Mouse (Mus musculus): ENCODE data around the gene Fbf1. TPM values are rescaled to one million over a fixed set of nuclear protein-coding genes. Genes with fewer than 3 reads are reported as not detected.

The Fbf1 gene
- total and polyA plus RNA-seq, 3 experiments: 11.8 to 15.0 (median 14.8) TPM

DNA sequence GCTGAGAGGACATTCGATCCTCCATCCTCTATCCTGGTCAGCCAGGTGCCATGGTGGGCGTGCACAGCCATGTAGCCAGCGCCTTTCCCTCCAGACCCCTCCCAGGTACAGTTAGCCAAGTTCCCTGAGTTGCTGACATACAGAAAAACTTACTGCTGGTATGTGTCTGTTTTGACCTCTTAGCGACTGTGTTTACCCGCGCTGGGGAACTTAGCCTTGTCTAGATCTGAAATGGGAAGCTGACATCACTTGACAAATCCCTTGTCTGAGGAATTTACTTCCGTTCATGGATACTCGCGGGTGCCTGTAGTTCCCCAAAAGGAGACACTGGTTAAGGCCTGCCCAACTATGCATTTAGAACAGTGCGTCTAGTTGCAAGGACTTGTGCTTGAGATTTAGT lies 57.4 kb downstream of the Fbf1 start:
- no peaks in the 10 kb centered on the region for H3K27me3 ChIP-seq (ENCODE audit: control insufficient read depth, insufficient read depth, low read length)
- peak overlapping the region; percentile 65 for H3K4me3 ChIP-seq
- intact Hi-C loops (cut with DNase I): loop anchor here (2.0 kb wide), 1 partner anchor 16 kb away; no protein-coding TSS in a partner anchor
- peak overlapping the region; percentile 96 for H3K9ac ChIP-seq (ENCODE audit: low read depth, low read length)
- no peaks in the 10 kb centered on the region; the same call in 1 of the 2 replicates for H3K79me2 ChIP-seq (replicated peaks; ENCODE audit: control insufficient read depth, insufficient read depth, low read length)
- peaks cover 11% of the 10 kb centered on the region for H3K4me1 ChIP-seq (ENCODE audit: control insufficient read depth, insufficient read depth, low read length)
- peak overlapping the region; percentile 98 for H3K27ac ChIP-seq
- DNase-seq: no peak
- no peaks in the 10 kb centered on the region; the same call in 1 of the 2 replicates for H3K36me3 ChIP-seq (ENCODE audit: control insufficient read depth, insufficient read depth, low read length)
- TF ChIP-seq EP300 (IDR thresholded peaks at IDR 0.05; ENCODE audit: insufficient read depth, low read depth, low read length): no peak
- TF ChIP-seq CTCF (IDR thresholded peaks at IDR 0.05): no peak
- no peak for TF ChIP-seq POLR2A (IDR thresholded peaks at IDR 0.05; ENCODE audit: insufficient read depth, low read depth, low read length)
- 7% methylated on average over 10 of the region's 10 CpGs for WGBS

DNA sequence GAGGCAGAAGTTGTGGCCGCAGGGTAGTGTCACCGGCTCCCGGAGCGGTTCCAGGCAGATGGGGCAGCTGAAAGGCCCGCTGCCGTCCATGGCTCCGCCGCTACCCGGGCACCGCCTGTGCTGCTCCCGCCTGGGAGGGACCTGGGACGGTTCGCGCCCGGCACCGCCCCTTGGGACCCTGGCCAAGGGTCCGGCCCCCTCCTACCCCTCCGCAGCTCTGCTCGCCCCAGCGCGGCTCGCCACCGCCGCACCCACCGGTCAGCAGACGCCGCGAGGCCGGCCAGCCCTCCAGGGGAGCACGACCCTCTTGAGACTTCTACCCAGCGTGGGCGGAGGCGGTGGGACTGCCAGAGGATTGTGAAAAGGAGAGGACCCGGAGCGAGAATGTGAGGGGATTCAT lies 57.8 kb downstream of the Fbf1 start:
- Histone ChIP-seq H3K9ac (ENCODE audit: low read depth, low read length) (peak overlapping the region; percentile 96), H3K27ac (peak overlapping the region; percentile 98), H3K79me2 (replicated peaks; ENCODE audit: control insufficient read depth, insufficient read depth, low read length) (no peaks in the 10 kb centered on the region; the same call in 1 of the 2 replicates), H3K27me3 (ENCODE audit: control insufficient read depth, insufficient read depth, low read length) (no peaks in the 10 kb centered on the region), H3K36me3 (ENCODE audit: control insufficient read depth, insufficient read depth, low read length) (no peaks in the 10 kb centered on the region; the same call in 1 of the 2 replicates), H3K4me1 (ENCODE audit: control insufficient read depth, insufficient read depth, low read length) (peaks cover 11% of the 10 kb centered on the region), H3K4me3 (peak overlapping the region; percentile 65)
- DNase-seq: peak; percentile 93 to 95
- WGBS: under 1% methylated on average over 35 of the region's 35 CpGs
- intact Hi-C loops (cut with DNase I): loop anchor here (2.0 kb wide), 1 partner anchor 15 kb away; no protein-coding TSS in a partner anchor
- TF ChIP-seq CTCF (IDR thresholded peaks at IDR 0.05): no peak
- TF ChIP-seq POLR2A (IDR thresholded peaks at IDR 0.05; ENCODE audit: insufficient read depth, low read depth, low read length): peak; percentile 85
- TF ChIP-seq EP300 (IDR thresholded peaks at IDR 0.05; ENCODE audit: insufficient read depth, low read depth, low read length): no peak

DNA sequence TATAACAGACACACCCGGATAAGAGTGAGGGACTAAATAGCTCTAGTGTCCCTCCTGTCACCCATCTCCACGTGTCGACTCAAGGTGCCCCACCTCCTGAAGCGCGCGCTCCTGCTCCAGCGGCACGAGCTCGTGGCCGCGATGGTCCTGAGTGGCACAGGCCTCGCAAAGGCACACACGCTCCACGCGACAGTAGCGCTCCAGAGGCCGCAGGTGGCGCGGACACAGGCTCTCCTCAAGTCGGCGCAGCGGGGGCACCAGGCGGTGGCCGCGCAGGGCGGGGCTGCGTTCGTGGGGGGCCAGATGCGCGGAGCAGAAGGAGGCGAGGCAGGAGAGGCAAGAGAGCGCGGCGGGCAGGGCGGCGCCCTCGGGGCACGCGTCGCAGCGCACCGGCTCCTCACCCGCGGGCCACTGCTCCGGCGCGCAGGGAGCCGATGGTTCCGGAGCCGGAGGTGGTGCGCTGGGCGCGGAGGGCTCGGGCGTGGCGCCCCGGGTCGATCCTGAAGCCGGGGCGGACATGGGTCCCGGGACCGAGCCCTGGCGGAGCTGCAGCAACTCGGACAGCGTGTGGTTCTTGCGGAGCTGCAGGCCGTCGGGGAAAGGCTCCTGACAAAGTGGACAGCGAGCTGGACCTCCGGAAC lies 58.4 kb downstream of the Fbf1 start:
- under 1% methylated on average over 67 of the region's 70 CpGs for WGBS
- peak overlapping the region; percentile 65 for H3K4me3 ChIP-seq
- TF ChIP-seq POLR2A (IDR thresholded peaks at IDR 0.05; ENCODE audit: insufficient read depth, low read depth, low read length) (no peak), EP300 (IDR thresholded peaks at IDR 0.05; ENCODE audit: insufficient read depth, low read depth, low read length) (no peak), CTCF (IDR thresholded peaks at IDR 0.05) (peak; percentile 34; the same call in 1 of the 2 replicates)
- peaks cover 3% of the 10 kb centered on the region for H3K36me3 ChIP-seq (ENCODE audit: control insufficient read depth, insufficient read depth, low read length)
- H3K4me1 ChIP-seq (ENCODE audit: control insufficient read depth, insufficient read depth, low read length): peaks cover 13% of the 10 kb centered on the region
- intact Hi-C loops (cut with DNase I): loop anchor here (1.0 to 2.0 kb wide), 2 partner anchors 15 to 22 kb away; no protein-coding TSS in a partner anchor
- DNase-seq: peak; percentile 72 to 73
- no peaks in the 10 kb centered on the region; the same call in 1 of the 2 replicates for H3K79me2 ChIP-seq (replicated peaks; ENCODE audit: control insufficient read depth, insufficient read depth, low read length)
- peak overlapping the region; percentile 98 for H3K27ac ChIP-seq
- no peaks in the 10 kb centered on the region for H3K27me3 ChIP-seq (ENCODE audit: control insufficient read depth, insufficient read depth, low read length)
- peak overlapping the region; percentile 96 for H3K9ac ChIP-seq (ENCODE audit: low read depth, low read length)

DNA sequence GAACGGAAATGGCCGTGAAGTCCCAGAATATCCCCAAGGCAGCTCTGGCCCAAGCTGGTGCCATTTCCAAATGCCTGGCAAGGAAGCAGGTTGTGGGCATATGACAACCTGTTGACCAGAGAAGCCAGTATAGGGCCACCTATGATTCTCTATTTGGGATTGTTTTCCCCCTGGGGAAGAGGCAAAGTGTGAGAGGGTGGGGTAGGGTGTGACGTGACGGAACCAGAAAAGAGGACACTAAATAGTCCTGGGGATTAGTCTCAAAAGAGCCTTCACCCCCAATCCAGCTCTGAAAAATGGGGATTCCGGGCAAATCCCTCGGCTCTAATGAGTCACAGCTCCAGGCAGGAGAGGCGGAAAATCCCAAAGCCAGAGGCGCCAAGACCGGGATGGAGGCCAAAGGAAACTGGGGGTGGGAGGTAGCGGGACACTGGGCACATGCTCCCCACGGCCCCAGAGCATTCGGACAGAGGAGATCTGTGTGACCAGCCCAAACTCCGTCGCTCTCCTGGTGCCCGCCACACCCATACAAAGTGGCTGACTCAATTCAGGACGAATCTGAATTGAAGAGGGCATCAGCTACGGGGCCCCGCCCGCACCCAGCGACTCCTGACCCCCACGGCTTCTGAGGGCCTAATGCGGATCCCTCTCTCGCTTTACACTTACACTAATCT lies 59.4 kb downstream of the Fbf1 start:
- 9% methylated on average over 23 of the region's 23 CpGs for WGBS
- intact Hi-C loops (cut with DNase I): loop anchor here (1.0 kb wide), 2 partner anchors 21 to 22 kb away; no protein-coding TSS in a partner anchor
- H3K9ac ChIP-seq (ENCODE audit: low read depth, low read length): peak overlapping the region; percentile 96
- peak overlapping the region; percentile 98 for H3K27ac ChIP-seq
- H3K27me3 ChIP-seq (ENCODE audit: control insufficient read depth, insufficient read depth, low read length): no peaks in the 10 kb centered on the region
- H3K4me3 ChIP-seq: peak overlapping the region; percentile 65
- H3K79me2 ChIP-seq (replicated peaks; ENCODE audit: control insufficient read depth, insufficient read depth, low read length): no peaks in the 10 kb centered on the region; the same call in 1 of the 2 replicates
- TF ChIP-seq POLR2A (IDR thresholded peaks at IDR 0.05; ENCODE audit: insufficient read depth, low read depth, low read length) (peak; percentile 84), CTCF (IDR thresholded peaks at IDR 0.05) (no peak), EP300 (IDR thresholded peaks at IDR 0.05; ENCODE audit: insufficient read depth, low read depth, low read length) (peak; percentile 71; the same call in 1 of the 2 replicates)
- DNase-seq: peak; percentile 88 to 90
- peaks cover 4% of the 10 kb centered on the region for H3K36me3 ChIP-seq (ENCODE audit: control insufficient read depth, insufficient read depth, low read length)
- H3K4me1 ChIP-seq (ENCODE audit: control insufficient read depth, insufficient read depth, low read length): peaks cover 20% of the 10 kb centered on the region

DNA sequence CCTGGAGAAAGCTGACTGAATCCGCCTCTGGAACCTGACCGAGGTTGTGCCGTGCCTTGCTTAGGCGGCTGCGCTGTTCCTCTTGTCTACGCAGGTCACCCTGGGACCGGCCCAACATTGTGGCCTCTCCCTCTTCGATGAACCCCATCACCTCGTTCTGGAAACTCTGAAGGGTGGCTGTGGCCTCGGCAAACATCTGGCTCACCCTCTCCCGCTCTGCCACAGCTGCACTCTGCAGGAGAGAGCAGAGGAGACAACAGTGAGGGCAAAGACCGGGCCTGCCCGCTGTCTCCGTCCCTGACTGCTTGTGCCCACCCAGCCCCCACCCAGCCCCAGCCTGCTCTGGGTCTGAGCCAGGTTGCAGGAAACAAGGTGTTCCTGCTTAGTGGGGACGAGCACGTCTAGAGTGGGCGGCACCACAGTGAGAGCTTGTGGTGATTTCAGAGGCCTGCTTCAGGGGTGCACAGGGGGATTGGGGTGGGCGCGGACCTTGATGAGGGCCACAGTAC lies 60.1 kb downstream of the Fbf1 start:
- Histone ChIP-seq H3K4me1 (ENCODE audit: control insufficient read depth, insufficient read depth, low read length) (peaks cover 25% of the 10 kb centered on the region), H3K4me3 (peak overlapping the region; percentile 65), H3K79me2 (replicated peaks; ENCODE audit: control insufficient read depth, insufficient read depth, low read length) (no peaks in the 10 kb centered on the region; the same call in 1 of the 2 replicates), H3K9ac (ENCODE audit: low read depth, low read length) (peak overlapping the region; percentile 96), H3K27me3 (ENCODE audit: control insufficient read depth, insufficient read depth, low read length) (no peaks in the 10 kb centered on the region), H3K27ac (peak overlapping the region; percentile 98), H3K36me3 (ENCODE audit: control insufficient read depth, insufficient read depth, low read length) (peaks cover 10% of the 10 kb centered on the region)
- WGBS: 43% methylated on average over 19 of the region's 19 CpGs
- TF ChIP-seq POLR2A (IDR thresholded peaks at IDR 0.05; ENCODE audit: insufficient read depth, low read depth, low read length) (no peak), CTCF (IDR thresholded peaks at IDR 0.05) (no peak), EP300 (IDR thresholded peaks at IDR 0.05; ENCODE audit: insufficient read depth, low read depth, low read length) (no peak)
- intact Hi-C loops (cut with DNase I): loop anchor here (1.0 kb wide), 1 partner anchor 22 kb away; no protein-coding TSS in a partner anchor
- peak in 1 of 2 experiments; percentile 62 for DNase-seq

All from heart, adult 2 months (tissue).